Mouse (Mus musculus): ENCODE data around the gene Xcl1. TPM values are rescaled to one million over a fixed set of nuclear protein-coding genes. Genes with fewer than 3 reads are reported as not detected.
"Not testable (repeated sequence)": the region's sequence is repeated elsewhere in the genome, so short reads cannot be mapped to it uniquely, and the experiment has no call there.

The Xcl1 gene
- 0.44 and 1.6 TPM in 2 replicates for polyA plus RNA-seq (2015; fragmentation: Nextera tagmentation; extraction: Ambion mirVana)

DNA sequence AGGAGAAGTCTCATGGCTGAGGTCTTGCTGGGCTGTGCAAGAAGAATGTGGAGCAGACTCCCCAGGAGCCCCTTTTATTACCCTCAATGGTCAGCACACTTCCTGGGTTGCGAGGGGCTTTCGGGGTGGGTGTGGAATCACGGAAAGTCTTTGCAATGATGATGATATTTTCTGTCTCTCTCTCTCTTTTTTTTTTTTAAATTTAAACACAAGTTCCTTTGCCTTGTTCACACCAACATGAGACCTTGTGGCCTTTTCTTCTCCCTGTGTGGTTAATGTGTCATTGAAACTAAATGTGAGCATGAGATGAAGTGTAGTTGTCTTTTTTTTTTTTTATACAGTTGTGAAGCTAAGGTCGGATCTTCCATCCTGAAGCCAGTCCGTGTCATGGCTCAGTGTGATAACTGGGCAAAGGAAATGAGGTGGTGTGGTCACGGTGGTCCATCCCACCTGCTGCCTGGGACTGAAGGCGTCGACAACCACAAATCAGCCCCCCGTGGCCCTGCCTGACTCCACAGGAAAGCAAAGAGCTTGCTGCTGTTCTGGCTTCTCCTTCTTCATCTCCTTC, at the start of gene Xcl1:
TSS of gene Xcl1 (minus strand) at position 51 of the 568 bp plus-strand sequence.
- whole genome bisulfite sequencing = 59% methylated on average over 9 of the region's 9 CpGs
- Histone ChIP-seq H3K36me3 (no peaks in the 10 kb centered on the region), H3K9ac (no peak within 1 kb of the TSS), H3K4me1 (replicated peaks) (no peaks in the 10 kb centered on the region), H3K4me2 (no peak within 1 kb of the TSS), H3K9me3 (replicated peaks) (no peaks in the 10 kb centered on the region), H3K27ac (no peak within 1 kb of the TSS), H3K27me3 (no peaks in the 10 kb centered on the region), H3K4me3 (no peak within 1 kb of the TSS)
- no peak for ATAC-seq (replicated peaks; ENCODE audit: insufficient number of reproducible peaks, insufficient read depth, low FRiP score, low read depth)

DNA sequence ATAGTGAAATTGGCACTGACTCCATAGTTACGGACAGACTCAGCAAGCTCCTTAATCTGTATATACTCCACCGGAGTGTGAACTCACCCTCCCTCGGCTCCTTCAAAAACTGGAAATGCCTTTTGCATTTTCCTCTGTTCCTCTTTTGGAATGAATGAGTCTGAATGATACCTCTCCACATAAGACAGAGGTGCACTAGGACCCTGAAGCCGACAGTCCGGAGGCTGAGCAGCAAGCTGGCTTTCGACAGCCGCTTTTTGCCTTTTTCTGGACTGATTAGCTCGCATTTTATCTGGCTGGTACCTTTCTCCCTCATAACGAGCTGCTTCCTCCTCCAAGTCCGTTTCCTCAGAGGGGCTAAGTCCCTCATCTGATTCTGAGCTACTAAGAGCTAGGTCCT, 49.4 kb upstream of the Xcl1 start:
- not testable (repeated sequence) for H3K36me3 ChIP-seq; H3K27ac ChIP-seq; H3K9me3 ChIP-seq (replicated peaks); H3K4me2 ChIP-seq; H3K27me3 ChIP-seq; H3K4me3 ChIP-seq; H3K9ac ChIP-seq; ATAC-seq (replicated peaks; ENCODE audit: insufficient number of reproducible peaks, insufficient read depth, low FRiP score, low read depth); H3K4me1 ChIP-seq (replicated peaks)
- WGBS = 84% methylated on average over 10 of the region's 10 CpGs

DNA sequence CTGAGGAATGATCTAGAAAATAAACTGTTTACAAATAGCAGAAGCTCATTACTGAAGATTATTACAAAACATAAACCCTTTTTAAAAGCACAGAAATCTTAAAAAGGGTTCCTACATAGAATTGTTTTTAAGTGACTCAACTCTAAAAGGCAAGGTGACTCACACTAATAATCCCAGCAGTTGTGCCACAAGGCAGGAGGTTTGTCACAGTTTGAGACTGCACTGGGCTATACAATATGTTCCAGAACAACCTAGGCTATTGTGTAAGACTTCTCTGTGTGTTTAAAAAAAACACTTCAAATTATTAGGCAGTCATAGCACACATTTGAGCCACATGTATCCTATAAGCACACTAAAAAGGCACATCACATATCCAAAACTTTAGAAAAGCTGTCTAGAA, 42.0 kb upstream of the Xcl1 start:
- ATAC-seq (replicated peaks; ENCODE audit: insufficient number of reproducible peaks, insufficient read depth, low FRiP score, low read depth) = no peak

DNA sequence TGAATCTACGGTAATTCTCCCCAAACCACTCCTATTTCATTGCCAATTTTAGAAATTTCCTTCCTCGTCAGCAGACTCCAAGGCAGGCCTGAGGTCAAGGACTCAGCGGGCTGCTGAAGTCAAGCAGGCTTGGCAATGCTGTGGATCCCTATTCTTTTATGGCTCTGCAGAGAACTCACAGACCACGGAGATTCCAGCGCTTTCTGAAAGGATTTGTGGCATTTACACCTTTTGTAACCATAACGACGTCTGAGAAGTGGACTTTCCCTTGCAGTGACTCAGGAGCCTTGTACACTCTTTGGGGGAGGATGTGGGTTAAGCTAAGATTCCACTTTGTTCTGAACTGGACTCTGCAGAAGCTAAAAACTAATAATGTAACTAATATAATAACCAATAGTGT, 40.4 kb upstream of the Xcl1 start:
- Histone ChIP-seq H3K9me3 (replicated peaks) (no peaks in the 10 kb centered on the region), H3K4me3 (no peak overlapping the region), H3K36me3 (no peaks in the 10 kb centered on the region), H3K9ac (no peak overlapping the region), H3K27ac (no peak overlapping the region), H3K4me1 (replicated peaks) (no peaks in the 10 kb centered on the region), H3K27me3 (no peaks in the 10 kb centered on the region), H3K4me2 (no peak overlapping the region)
- WGBS = 69% methylated on average over 7 of the region's 7 CpGs
- ATAC-seq (replicated peaks; ENCODE audit: insufficient number of reproducible peaks, insufficient read depth, low FRiP score, low read depth) = no peak

More for the DNA sequence above, 42.0 kb upstream of the Xcl1 start:
- no peaks in the 10 kb centered on the region for H3K4me1 ChIP-seq (replicated peaks)
- H3K9me3 ChIP-seq (replicated peaks) = no peaks in the 10 kb centered on the region
- no peaks in the 10 kb centered on the region for H3K27me3 ChIP-seq
- H3K4me2 ChIP-seq = no peak overlapping the region
- no peak overlapping the region for H3K9ac ChIP-seq
- H3K27ac ChIP-seq = no peak overlapping the region
- H3K36me3 ChIP-seq = no peaks in the 10 kb centered on the region
- no peak overlapping the region for H3K4me3 ChIP-seq

DNA sequence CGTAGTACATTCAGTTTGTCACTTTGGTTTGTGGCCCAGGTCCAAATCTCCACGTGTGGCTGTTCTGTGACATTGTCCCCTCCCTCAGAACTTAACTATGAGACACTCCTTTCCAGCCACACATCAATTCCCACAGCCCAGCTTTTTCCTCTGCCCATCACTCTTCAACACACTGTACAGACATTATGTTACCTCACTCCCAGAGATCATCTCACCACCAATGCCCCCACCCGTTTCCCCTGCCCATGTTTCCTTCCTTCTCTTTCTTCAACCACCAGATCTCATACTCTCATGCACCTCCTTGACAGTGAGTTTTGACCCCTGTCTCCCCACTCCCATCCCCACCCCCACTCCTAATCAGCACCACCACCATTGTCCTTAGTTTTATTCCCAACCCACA, 39.9 kb upstream of the Xcl1 start:
- H3K9ac ChIP-seq = no peak overlapping the region
- H3K4me1 ChIP-seq (replicated peaks) = no peaks in the 10 kb centered on the region
- no peak overlapping the region for H3K4me2 ChIP-seq
- no peak for ATAC-seq (replicated peaks; ENCODE audit: insufficient number of reproducible peaks, insufficient read depth, low FRiP score, low read depth)
- no peak overlapping the region for H3K27ac ChIP-seq
- H3K9me3 ChIP-seq (replicated peaks) = no peaks in the 10 kb centered on the region
- no peaks in the 10 kb centered on the region for H3K27me3 ChIP-seq
- H3K36me3 ChIP-seq = no peaks in the 10 kb centered on the region
- H3K4me3 ChIP-seq = no peak overlapping the region
- WGBS = 78% methylated on average over 3 of the region's 3 CpGs

DNA sequence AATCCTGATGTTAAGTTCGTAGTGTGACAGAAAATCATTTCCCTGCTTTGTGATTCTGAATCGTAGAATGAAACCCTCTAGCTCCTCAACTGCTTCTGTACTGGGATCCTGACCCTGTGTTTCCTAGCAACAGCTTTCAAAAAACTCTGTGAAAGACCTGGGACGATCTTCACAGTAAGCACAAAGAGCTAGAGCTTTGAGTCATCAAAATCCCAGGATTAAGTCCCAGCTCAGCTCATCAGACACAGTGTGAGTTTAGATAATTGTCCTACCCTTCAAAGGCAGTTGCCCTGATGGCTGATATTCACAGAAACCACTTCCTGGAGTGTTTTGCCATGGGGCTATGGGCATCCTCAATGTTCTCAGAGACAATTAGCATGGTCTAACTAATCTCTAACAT, 38.5 kb upstream of the Xcl1 start:
- WGBS = 46% methylated on average over 3 of the region's 3 CpGs
- no peak overlapping the region for H3K4me3 ChIP-seq
- no peak overlapping the region for H3K4me2 ChIP-seq
- H3K36me3 ChIP-seq = no peaks in the 10 kb centered on the region
- H3K9me3 ChIP-seq (replicated peaks) = no peaks in the 10 kb centered on the region
- no peaks in the 10 kb centered on the region for H3K27me3 ChIP-seq
- no peak overlapping the region for H3K9ac ChIP-seq
- H3K27ac ChIP-seq = no peak overlapping the region
- no peak for ATAC-seq (replicated peaks; ENCODE audit: insufficient number of reproducible peaks, insufficient read depth, low FRiP score, low read depth)
- no peaks in the 10 kb centered on the region for H3K4me1 ChIP-seq (replicated peaks)

DNA sequence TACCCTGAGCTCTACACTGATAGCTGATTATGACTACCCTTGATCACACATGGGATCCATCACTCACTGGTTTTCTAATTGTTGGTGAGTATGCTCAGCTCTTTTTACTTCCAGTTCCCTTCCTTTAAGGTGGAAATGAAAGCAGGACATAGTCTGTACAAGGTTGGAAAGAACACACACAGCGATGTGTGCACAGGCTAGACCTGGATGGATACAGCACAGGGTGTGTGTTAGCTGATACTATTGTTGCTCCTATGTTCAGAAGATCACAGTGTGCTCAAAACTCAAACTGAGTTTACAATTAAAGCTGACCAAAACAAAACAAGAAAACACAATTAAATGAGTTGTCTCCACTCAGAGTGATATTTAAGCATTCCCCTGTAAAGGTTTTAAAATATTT, 38.0 kb upstream of the Xcl1 start:
- no peak overlapping the region for H3K4me3 ChIP-seq
- H3K27ac ChIP-seq = no peak overlapping the region
- no peaks in the 10 kb centered on the region for H3K36me3 ChIP-seq
- H3K27me3 ChIP-seq = no peaks in the 10 kb centered on the region
- H3K9ac ChIP-seq = no peak overlapping the region
- ATAC-seq (replicated peaks; ENCODE audit: insufficient number of reproducible peaks, insufficient read depth, low FRiP score, low read depth) = no peak
- whole genome bisulfite sequencing = 77% methylated on average over 1 of the region's 1 CpGs
- no peak overlapping the region for H3K4me2 ChIP-seq
- H3K9me3 ChIP-seq (replicated peaks) = no peaks in the 10 kb centered on the region
- no peaks in the 10 kb centered on the region for H3K4me1 ChIP-seq (replicated peaks)

DNA sequence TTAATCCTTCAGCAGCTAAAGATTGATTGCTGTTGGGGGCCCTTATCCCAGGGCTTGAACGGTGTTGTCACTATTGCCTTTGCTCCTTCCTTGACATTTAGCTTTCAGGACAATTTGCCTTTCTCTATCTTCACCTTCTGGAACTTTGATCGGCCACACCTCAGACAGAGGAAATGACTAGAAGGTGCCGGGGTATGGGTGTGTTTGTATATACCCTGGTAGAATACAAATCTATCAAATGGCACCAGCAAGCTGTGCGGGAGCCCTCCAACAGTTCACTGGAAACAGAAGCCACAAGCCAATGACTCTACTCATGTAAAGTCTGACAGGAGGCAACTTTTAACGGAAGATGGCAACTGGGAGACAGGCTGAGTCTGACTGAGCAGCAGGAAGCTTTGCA, 37.4 kb upstream of the Xcl1 start:
- WGBS = 79% methylated on average over 5 of the region's 5 CpGs

DNA sequence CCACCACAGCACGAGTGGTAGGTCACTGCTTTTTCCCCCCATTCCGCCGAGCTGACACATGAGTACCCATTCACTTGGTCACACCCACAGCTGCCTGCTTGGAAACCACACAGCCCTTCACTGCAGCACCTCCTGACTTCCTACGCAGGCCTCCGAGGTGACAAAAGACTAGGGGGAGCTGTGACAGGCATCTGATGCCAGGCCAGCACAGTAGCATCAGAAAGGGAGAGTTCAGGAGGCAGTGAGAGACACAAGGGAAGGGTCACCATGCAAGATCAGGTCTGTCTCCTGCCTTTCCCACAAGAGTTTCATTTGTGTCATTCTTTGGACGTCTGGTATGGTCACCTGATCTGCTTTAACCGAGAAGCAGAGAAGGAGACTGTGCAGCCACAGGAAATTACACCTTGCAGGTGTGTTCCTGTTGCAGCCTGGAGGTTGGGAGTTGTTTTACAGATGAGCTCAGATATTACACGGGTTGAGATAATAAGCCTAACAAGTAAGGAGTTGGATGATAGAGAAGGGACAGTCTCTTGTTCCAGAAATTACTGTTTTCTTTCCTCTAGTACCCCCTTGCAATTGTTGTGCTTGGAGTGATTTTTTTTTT, 30.9 kb upstream of the Xcl1 start:
- H3K27ac ChIP-seq = no peak overlapping the region
- H3K4me3 ChIP-seq = no peak overlapping the region
- no peak overlapping the region for H3K4me2 ChIP-seq
- no peaks in the 10 kb centered on the region for H3K27me3 ChIP-seq
- H3K9ac ChIP-seq = no peak overlapping the region
- 43% methylated on average over 8 of the region's 8 CpGs for WGBS
- H3K9me3 ChIP-seq (replicated peaks) = no peaks in the 10 kb centered on the region
- H3K4me1 ChIP-seq (replicated peaks) = no peaks in the 10 kb centered on the region
- no peak for ATAC-seq (replicated peaks; ENCODE audit: insufficient number of reproducible peaks, insufficient read depth, low FRiP score, low read depth)
- no peaks in the 10 kb centered on the region for H3K36me3 ChIP-seq

More for the DNA sequence above, 37.4 kb upstream of the Xcl1 start:
- Histone ChIP-seq H3K9me3 (replicated peaks) (no peaks in the 10 kb centered on the region), H3K4me3 (no peak overlapping the region), H3K27ac (no peak overlapping the region), H3K27me3 (no peaks in the 10 kb centered on the region), H3K4me2 (no peak overlapping the region), H3K36me3 (no peaks in the 10 kb centered on the region), H3K4me1 (replicated peaks) (no peaks in the 10 kb centered on the region), H3K9ac (no peak overlapping the region)
- ATAC-seq (replicated peaks; ENCODE audit: insufficient number of reproducible peaks, insufficient read depth, low FRiP score, low read depth) = no peak

DNA sequence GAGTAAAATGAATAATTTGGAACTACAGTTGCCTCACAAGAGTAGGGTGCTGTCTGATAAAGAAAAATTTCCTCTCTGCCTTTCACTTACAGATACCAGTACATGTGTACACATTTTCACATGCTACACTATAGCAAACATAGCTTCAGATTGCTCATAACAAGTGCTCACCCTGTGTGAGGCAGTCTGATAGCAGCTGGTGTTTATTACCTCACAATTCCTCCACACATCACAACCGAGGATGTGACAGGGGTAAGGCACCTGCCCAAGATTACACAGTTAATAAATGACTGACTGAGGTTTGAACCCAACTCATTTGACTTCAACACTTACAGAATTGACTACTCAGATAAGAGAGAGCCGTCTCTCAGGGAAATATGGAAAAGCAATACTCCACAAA, 25.3 kb upstream of the Xcl1 start:
- H3K27me3 ChIP-seq = no peaks in the 10 kb centered on the region
- H3K9ac ChIP-seq = no peak overlapping the region
- no peaks in the 10 kb centered on the region for H3K4me1 ChIP-seq (replicated peaks)
- no peak overlapping the region for H3K4me3 ChIP-seq
- no peaks in the 10 kb centered on the region for H3K9me3 ChIP-seq (replicated peaks)
- WGBS = 33% methylated on average over 2 of the region's 2 CpGs
- no peak for ATAC-seq (replicated peaks; ENCODE audit: insufficient number of reproducible peaks, insufficient read depth, low FRiP score, low read depth)
- no peak overlapping the region for H3K27ac ChIP-seq
- H3K4me2 ChIP-seq = no peak overlapping the region
- H3K36me3 ChIP-seq = no peaks in the 10 kb centered on the region

DNA sequence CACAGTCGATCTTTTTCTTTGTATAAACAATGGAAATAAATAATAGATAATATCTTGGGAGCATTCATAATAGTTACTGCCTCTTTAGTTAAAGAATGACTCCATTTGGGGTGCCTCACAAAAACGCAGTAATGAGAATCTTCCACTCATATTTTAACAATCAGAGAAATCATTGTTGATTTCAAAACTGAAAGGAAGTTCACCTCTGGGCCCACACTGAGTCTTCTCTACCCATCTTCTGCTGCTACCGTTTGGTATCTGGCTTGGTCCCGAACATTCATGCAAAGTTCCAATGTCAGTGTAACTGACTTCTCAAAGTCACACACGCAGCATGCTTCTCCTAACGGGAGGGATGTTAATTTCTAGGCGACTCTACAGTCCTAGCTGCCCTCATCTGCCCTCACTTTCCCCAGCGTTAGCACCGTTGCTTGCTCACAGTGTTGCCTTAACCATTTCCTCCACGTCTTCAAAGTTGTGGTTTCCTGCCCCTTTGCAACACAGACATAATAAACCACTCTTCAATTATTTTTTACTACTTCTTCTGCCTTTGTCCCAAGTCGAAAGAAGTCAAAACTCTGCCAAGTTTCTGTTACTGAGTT, 24.6 kb upstream of the Xcl1 start:
- Histone ChIP-seq H3K4me1 (replicated peaks) (no peaks in the 10 kb centered on the region), H3K4me2 (no peak overlapping the region), H3K27ac (no peak overlapping the region), H3K9me3 (replicated peaks) (no peaks in the 10 kb centered on the region), H3K36me3 (no peaks in the 10 kb centered on the region), H3K27me3 (no peaks in the 10 kb centered on the region), H3K4me3 (no peak overlapping the region), H3K9ac (no peak overlapping the region)
- WGBS = 63% methylated on average over 11 of the region's 11 CpGs
- ATAC-seq (replicated peaks; ENCODE audit: insufficient number of reproducible peaks, insufficient read depth, low FRiP score, low read depth) = no peak

DNA sequence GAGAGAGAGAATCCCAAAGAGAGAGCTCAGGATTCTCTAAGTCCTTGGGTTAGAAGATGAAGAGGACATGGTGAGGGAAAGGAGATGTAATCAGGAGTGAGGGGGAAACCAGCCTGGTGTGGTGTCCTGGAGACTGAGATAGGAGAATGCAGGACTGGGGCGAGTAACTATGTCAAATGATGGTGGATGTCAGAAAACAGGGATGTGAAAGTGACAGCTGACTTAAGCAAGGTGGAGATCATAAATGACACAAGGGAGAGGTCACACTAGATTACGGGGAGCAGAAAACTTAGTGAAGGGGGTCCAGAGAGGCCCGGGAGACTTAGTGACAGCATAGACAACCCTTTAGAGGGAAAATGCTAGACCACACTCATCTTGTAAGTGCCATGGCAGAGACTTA, 23.8 kb upstream of the Xcl1 start:
- ATAC-seq (replicated peaks; ENCODE audit: insufficient number of reproducible peaks, insufficient read depth, low FRiP score, low read depth) = no peak
- no peak overlapping the region for H3K9ac ChIP-seq
- H3K4me2 ChIP-seq = no peak overlapping the region
- H3K36me3 ChIP-seq = no peaks in the 10 kb centered on the region
- H3K27ac ChIP-seq = no peak overlapping the region
- no peaks in the 10 kb centered on the region for H3K4me1 ChIP-seq (replicated peaks)
- H3K4me3 ChIP-seq = no peak overlapping the region
- WGBS = 77% methylated on average over 3 of the region's 3 CpGs
- H3K9me3 ChIP-seq (replicated peaks) = no peaks in the 10 kb centered on the region
- no peaks in the 10 kb centered on the region for H3K27me3 ChIP-seq

Data from heart, embryonic 15.5 days (tissue).